Mouse (Mus musculus) heart, embryonic 15.5 days (tissue): ENCODE results near the gene Kcnt1. TPM values are rescaled to one million over a fixed set of nuclear protein-coding genes. Genes with fewer than 3 reads are reported as not detected.

ENCODE experiments used
- ATAC-seq: fragments of 200-750 bp; cut with Nextera tagmentation; replicated peaks from 2 replicates; pipeline ENCODE4 v1.8.0; 2017; ENCODE audit warnings: low read depth, moderate TSS enrichment; ENCODE audit not compliant: insufficient number of reproducible peaks, insufficient read depth, low FRiP score
- H3K27ac ChIP-seq: fragments of 300-500 bp; sonication (generic); 2 replicates; pipeline ENCODE4 v1.5.1; 2015; ENCODE audit warnings: mild to moderate bottlenecking, inconsistent platforms
- H3K27me3 ChIP-seq: fragments of 300-500 bp; sonication (generic); 2 replicates; pipeline ENCODE4 v1.6.1; 2015; ENCODE audit warnings: inconsistent platforms
- H3K36me3 ChIP-seq: fragments of 300-500 bp; sonication (generic); 2 replicates; pipeline ENCODE4 v1.6.1; 2015; ENCODE audit warnings: mild to moderate bottlenecking, inconsistent platforms
- H3K4me1 ChIP-seq: fragments of 300-500 bp; sonication (generic); replicated peaks from 2 replicates; pipeline ENCODE4 v1.6.1; 2015; ENCODE audit warnings: inconsistent platforms
- H3K4me2 ChIP-seq: fragments of 300-500 bp; sonication (generic); 2 replicates; pipeline ENCODE4 v1.6.1; 2015; ENCODE audit warnings: inconsistent platforms, mild to moderate bottlenecking, moderate library complexity
- H3K4me3 ChIP-seq: fragments of 300-500 bp; sonication (generic); 2 replicates; pipeline ENCODE4 v1.5.1; 2015; ENCODE audit warnings: mild to moderate bottlenecking, inconsistent platforms
- H3K9ac ChIP-seq: fragments of 300-500 bp; sonication (generic); 2 replicates; pipeline ENCODE4 v1.6.1; 2015; ENCODE audit warnings: mild to moderate bottlenecking, inconsistent platforms
- H3K9me3 ChIP-seq: fragments of 300-500 bp; sonication (generic); replicated peaks from 2 replicates; pipeline ENCODE4 v1.6.1; 2016; ENCODE audit warnings: inconsistent platforms
- WGBS: fragments of 180-500 bp; shearing (Covaris S2); methylation state at CpG from one replicate; pipeline ENCODE4 v1.1.7; 2015; ENCODE audit warnings: mixed read lengths; 5-methylcytosine and 5-hydroxymethylcytosine counted together
- polyA plus RNA-seq: library from polyadenylated mRNA; unstranded; fragments of >200 nt; fragmentation: Nextera tagmentation; extraction: Ambion mirVana; gene quantifications from 2 replicates; pipeline ENCODE4 v1.2.1, GENCODE M21; 2015

Kcnt1 gene
- polyA plus RNA-seq, 1 experiment from 2014 or later, result not detected

GRCm38 (mm10) chr2:25918408-25918807 is 54.9 kb downstream of the Kcnt1 start:
- ATAC-seq, result no peak
- Histone ChIP-seq H3K4me3 (no peak overlapping the region), H3K27ac (no peak overlapping the region), H3K9ac (no peak overlapping the region), H3K27me3 (no peaks in the 10 kb centered on the region), H3K9me3 (no peaks in the 10 kb centered on the region), H3K4me1 (no peaks in the 10 kb centered on the region), H3K4me2 (no peak overlapping the region), H3K36me3 (no peaks in the 10 kb centered on the region)
- 85% methylated on average over 2 of the region's 2 CpGs for WGBS

GRCm38 (mm10) chr2:25919972-25920371 is 56.4 kb downstream of the Kcnt1 start:
- Histone ChIP-seq H3K27me3 (no peaks in the 10 kb centered on the region), H3K9me3 (no peaks in the 10 kb centered on the region), H3K4me2 (no peak overlapping the region), H3K27ac (no peak overlapping the region), H3K4me1 (no peaks in the 10 kb centered on the region), H3K36me3 (no peaks in the 10 kb centered on the region), H3K4me3 (no peak overlapping the region), H3K9ac (no peak overlapping the region)
- ATAC-seq, result no peak
- WGBS, result 62% methylated on average over 3 of the region's 3 CpGs

GRCm38 (mm10) chr2:25923799-25924198 is 60.3 kb downstream of the Kcnt1 start:
- H3K27me3 ChIP-seq, result no peaks in the 10 kb centered on the region
- 82% methylated on average over 2 of the region's 2 CpGs for WGBS
- peaks cover 2% of the 10 kb centered on the region; the same call in 1 of the 2 replicates for H3K36me3 ChIP-seq
- ATAC-seq, result no peak
- no peak overlapping the region for H3K9ac ChIP-seq
- no peaks in the 10 kb centered on the region for H3K4me1 ChIP-seq
- H3K27ac ChIP-seq, result no peak overlapping the region
- H3K9me3 ChIP-seq, result no peaks in the 10 kb centered on the region
- H3K4me3 ChIP-seq, result no peak overlapping the region
- H3K4me2 ChIP-seq, result no peak overlapping the region

GRCm38 (mm10) chr2:25924934-25925333 is 61.4 kb downstream of the Kcnt1 start:
- Histone ChIP-seq H3K9ac (no peak overlapping the region), H3K27ac (no peak overlapping the region), H3K4me3 (no peak overlapping the region), H3K9me3 (no peaks in the 10 kb centered on the region), H3K4me2 (no peak overlapping the region), H3K4me1 (no peaks in the 10 kb centered on the region), H3K36me3 (peaks cover 10% of the 10 kb centered on the region), H3K27me3 (no peaks in the 10 kb centered on the region)
- no peak for ATAC-seq
- WGBS, result 85% methylated on average over 4 of the region's 4 CpGs

GRCm38 (mm10) chr2:25927821-25928220 is 64.3 kb downstream of the Kcnt1 start:
- Histone ChIP-seq H3K36me3 (peaks cover 36% of the 10 kb centered on the region), H3K4me1 (no peaks in the 10 kb centered on the region), H3K9me3 (no peaks in the 10 kb centered on the region), H3K4me2 (no peak overlapping the region), H3K27me3 (no peaks in the 10 kb centered on the region), H3K9ac (no peak overlapping the region), H3K27ac (no peak overlapping the region), H3K4me3 (no peak overlapping the region)
- ATAC-seq, result no peak
- 92% methylated on average over 7 of the region's 7 CpGs for WGBS

- H3K4me3 ChIP-seq, result no peak overlapping the region
- H3K4me1 ChIP-seq, result no peaks in the 10 kb centered on the region
- H3K9ac ChIP-seq, result no peak overlapping the region
- no peak for ATAC-seq
- H3K27me3 ChIP-seq, result no peaks in the 10 kb centered on the region
- WGBS, result 80% methylated on average over 6 of the region's 6 CpGs
- H3K36me3 ChIP-seq, result peaks cover 69% of the 10 kb centered on the region
- no peak overlapping the region for H3K27ac ChIP-seq
- no peaks in the 10 kb centered on the region for H3K9me3 ChIP-seq
- H3K4me2 ChIP-seq, result no peak overlapping the region
These were observed 67.8 kb downstream of the Kcnt1 start for GRCm38 (mm10) chr2:25931249-25931859.

GRCm38 (mm10) chr2:25940503-25940902 is 77.0 kb downstream of the Kcnt1 start:
- Histone ChIP-seq H3K9ac (no peak overlapping the region), H3K36me3 (peaks cover 72% of the 10 kb centered on the region), H3K4me2 (no peak overlapping the region), H3K4me3 (no peak overlapping the region), H3K4me1 (no peaks in the 10 kb centered on the region), H3K27me3 (no peaks in the 10 kb centered on the region), H3K27ac (no peak overlapping the region), H3K9me3 (no peaks in the 10 kb centered on the region)
- 79% methylated on average over 6 of the region's 6 CpGs for whole genome bisulfite sequencing
- no peak for ATAC-seq

GRCm38 (mm10) chr2:25943822-25944221 is 80.3 kb downstream of the Kcnt1 start:
- H3K4me1 ChIP-seq, result no peaks in the 10 kb centered on the region
- no peak overlapping the region for H3K4me3 ChIP-seq
- no peak overlapping the region for H3K27ac ChIP-seq
- ATAC-seq, result no peak
- no peaks in the 10 kb centered on the region for H3K9me3 ChIP-seq
- peaks cover 50% of the 10 kb centered on the region for H3K36me3 ChIP-seq
- H3K9ac ChIP-seq, result no peak overlapping the region
- H3K27me3 ChIP-seq, result no peaks in the 10 kb centered on the region
- H3K4me2 ChIP-seq, result no peak overlapping the region
- WGBS, result 78% methylated on average over 2 of the region's 2 CpGs

GRCm38 (mm10) chr2:25947950-25948349 is 84.4 kb downstream of the Kcnt1 start:
- no peak overlapping the region for H3K27ac ChIP-seq
- no peaks in the 10 kb centered on the region for H3K27me3 ChIP-seq
- no peaks in the 10 kb centered on the region for H3K4me1 ChIP-seq
- WGBS, result 78% methylated on average over 3 of the region's 3 CpGs
- no peak overlapping the region for H3K4me3 ChIP-seq
- H3K4me2 ChIP-seq, result no peak overlapping the region
- peaks cover 34% of the 10 kb centered on the region; the same call in 1 of the 2 replicates for H3K36me3 ChIP-seq
- H3K9me3 ChIP-seq, result no peaks in the 10 kb centered on the region
- no peak overlapping the region for H3K9ac ChIP-seq
- no peak for ATAC-seq

GRCm38 (mm10) chr2:25949291-25949690 is 85.8 kb downstream of the Kcnt1 start:
- Histone ChIP-seq H3K4me1 (no peaks in the 10 kb centered on the region), H3K4me2 (no peak overlapping the region), H3K9ac (no peak overlapping the region), H3K9me3 (no peaks in the 10 kb centered on the region), H3K36me3 (peaks cover 21% of the 10 kb centered on the region; the same call in 1 of the 2 replicates), H3K4me3 (no peak overlapping the region), H3K27me3 (no peaks in the 10 kb centered on the region), H3K27ac (no peak overlapping the region)
- no peak for ATAC-seq
- WGBS, result 85% methylated on average over 3 of the region's 3 CpGs
